1 mouse cellular context compared by ENCODE assay signal in the genomic region with DNA sequence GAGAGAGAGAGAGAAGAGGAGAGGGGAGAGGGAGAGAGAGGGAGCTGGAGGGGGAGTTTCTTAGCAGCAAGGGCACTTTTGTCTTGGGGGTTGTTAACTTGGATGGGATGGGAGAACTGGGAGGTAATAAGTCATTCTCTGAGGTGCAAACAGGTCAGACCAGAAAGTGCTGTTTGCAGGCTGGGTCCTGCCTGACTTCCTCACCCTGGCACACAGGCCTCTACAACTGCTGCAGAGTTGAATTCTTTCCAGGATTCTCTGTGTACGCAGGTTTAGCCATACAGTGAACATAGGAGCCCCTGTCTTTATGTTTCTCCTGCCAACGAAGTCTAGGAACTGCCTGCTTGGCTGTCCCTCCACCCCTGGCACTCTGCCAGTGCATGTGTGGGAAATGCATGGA. TPM values are rescaled to one million over a fixed set of nuclear protein-coding genes. Genes with fewer than 3 reads are reported as not detected.
"Had no signal": no experiment of that assay in that cellular context is flagged by ENCODE, and none has a peak within 500 bp of the region (broad histone marks: within the 10 kb centered on the region; RNA-seq: fewer than 3 reads in every experiment).

No protein-coding gene starts in this region.

RNA-seq across cellular contexts. Expression of a gene that starts 59.7 kb away (rescaled TPM):
- polyA plus RNA-seq: testis, adult 2 months had no signal
